Mouse (Mus musculus): ENCODE measurements around the gene Rasal2. TPM values are rescaled to one million over a fixed set of nuclear protein-coding genes. Genes with fewer than 3 reads are reported as not detected.
A peak's percentile ranks its signal among the peaks of the same experiment; 100 is the strongest.

Gene Rasal2
- polyA plus RNA-seq, 1 experiment, result 39.9 TPM

DNA sequence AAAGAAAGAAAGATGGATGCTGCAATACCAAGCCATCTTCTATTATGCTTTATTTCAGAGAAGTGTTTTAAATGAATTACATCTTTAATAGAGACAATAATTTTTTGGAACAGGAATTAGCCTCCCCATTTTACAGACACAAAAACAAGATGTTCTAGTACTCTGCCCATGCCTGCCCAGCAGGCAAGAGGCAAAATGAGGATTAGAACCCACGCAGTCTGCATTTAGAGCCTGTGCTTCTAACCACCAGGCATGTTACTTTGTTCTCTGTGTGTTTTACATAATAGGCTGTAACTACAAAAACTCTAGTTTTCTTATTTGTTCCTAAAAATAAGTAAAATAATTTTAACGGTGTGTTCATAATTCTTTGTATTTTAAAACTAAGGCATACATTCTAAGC, 178.9 kb downstream of the Rasal2 start:
- TF ChIP-seq CTCF (IDR thresholded peaks at IDR 0.05; ENCODE audit: borderline replicate concordance, extremely low read depth, insufficient read depth, insufficient read length) (no peak), POLR2A (IDR thresholded peaks at IDR 0.05; ENCODE audit: borderline replicate concordance, extremely low read depth, insufficient read depth, insufficient read length, poor library complexity, severe bottlenecking) (no peak)
- DNase-seq (ENCODE audit: low read depth), result no peak

GRCm38 (mm10) chr1:157232372-157232771, 180.0 kb downstream of the Rasal2 start:
- TF ChIP-seq POLR2A (IDR thresholded peaks at IDR 0.05; ENCODE audit: borderline replicate concordance, extremely low read depth, insufficient read depth, insufficient read length, poor library complexity, severe bottlenecking), result no peak
- TF ChIP-seq CTCF (IDR thresholded peaks at IDR 0.05; ENCODE audit: borderline replicate concordance, extremely low read depth, insufficient read depth, insufficient read length), result no peak
- no peak for DNase-seq (ENCODE audit: low read depth)

GRCm38 (mm10) chr1:157231016-157231415, 181.4 kb downstream of the Rasal2 start:
- TF ChIP-seq CTCF (IDR thresholded peaks at IDR 0.05; ENCODE audit: borderline replicate concordance, extremely low read depth, insufficient read depth, insufficient read length) (no peak), POLR2A (IDR thresholded peaks at IDR 0.05; ENCODE audit: borderline replicate concordance, extremely low read depth, insufficient read depth, insufficient read length, poor library complexity, severe bottlenecking) (no peak)
- peak; percentile 82 for DNase-seq (ENCODE audit: low read depth)

- TF ChIP-seq POLR2A (IDR thresholded peaks at IDR 0.05; ENCODE audit: borderline replicate concordance, extremely low read depth, insufficient read depth, insufficient read length, poor library complexity, severe bottlenecking) (no peak), CTCF (IDR thresholded peaks at IDR 0.05; ENCODE audit: borderline replicate concordance, extremely low read depth, insufficient read depth, insufficient read length) (no peak)
- no peak for DNase-seq (ENCODE audit: low read depth)
Measured at GRCm38 (mm10) chr1:157230386-157230785, 182.0 kb downstream of the Rasal2 start.

- TF ChIP-seq POLR2A (IDR thresholded peaks at IDR 0.05; ENCODE audit: borderline replicate concordance, extremely low read depth, insufficient read depth, insufficient read length, poor library complexity, severe bottlenecking) (no peak), CTCF (IDR thresholded peaks at IDR 0.05; ENCODE audit: borderline replicate concordance, extremely low read depth, insufficient read depth, insufficient read length) (no peak)
- DNase-seq (ENCODE audit: low read depth), result no peak
Measured at GRCm38 (mm10) chr1:157225013-157225412, 187.4 kb downstream of the Rasal2 start.

GRCm38 (mm10) chr1:157220910-157221309, 191.5 kb downstream of the Rasal2 start:
- TF ChIP-seq POLR2A (IDR thresholded peaks at IDR 0.05; ENCODE audit: borderline replicate concordance, extremely low read depth, insufficient read depth, insufficient read length, poor library complexity, severe bottlenecking) (no peak), CTCF (IDR thresholded peaks at IDR 0.05; ENCODE audit: borderline replicate concordance, extremely low read depth, insufficient read depth, insufficient read length) (no peak)

DNA sequence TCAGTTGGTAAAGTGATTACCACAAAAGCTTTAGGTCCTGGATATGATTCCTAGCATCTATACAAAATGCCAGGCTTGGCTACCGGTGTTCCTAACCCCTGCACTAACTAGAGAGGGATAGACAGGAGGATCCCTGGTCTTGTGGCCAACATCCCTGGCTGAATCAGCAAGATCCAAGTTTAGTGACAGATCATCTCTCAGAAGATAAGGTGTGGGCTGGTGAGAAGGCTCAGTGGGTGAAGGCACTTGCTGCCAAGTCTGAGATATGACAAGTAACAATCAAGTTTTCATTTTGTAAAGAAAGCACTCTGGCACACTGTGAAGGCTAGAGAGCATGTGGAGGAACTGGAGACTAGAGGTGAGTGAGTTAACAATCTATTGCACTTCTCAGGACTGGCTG, 191.9 kb downstream of the Rasal2 start:
- TF ChIP-seq CTCF (IDR thresholded peaks at IDR 0.05; ENCODE audit: borderline replicate concordance, extremely low read depth, insufficient read depth, insufficient read length), result no peak
- TF ChIP-seq POLR2A (IDR thresholded peaks at IDR 0.05; ENCODE audit: borderline replicate concordance, extremely low read depth, insufficient read depth, insufficient read length, poor library complexity, severe bottlenecking), result no peak
- DNase-seq (ENCODE audit: low read depth), result no peak

More at GRCm38 (mm10) chr1:157220910-157221309, 191.5 kb downstream of the Rasal2 start:
- DNase-seq (ENCODE audit: low read depth), result no peak

DNA sequence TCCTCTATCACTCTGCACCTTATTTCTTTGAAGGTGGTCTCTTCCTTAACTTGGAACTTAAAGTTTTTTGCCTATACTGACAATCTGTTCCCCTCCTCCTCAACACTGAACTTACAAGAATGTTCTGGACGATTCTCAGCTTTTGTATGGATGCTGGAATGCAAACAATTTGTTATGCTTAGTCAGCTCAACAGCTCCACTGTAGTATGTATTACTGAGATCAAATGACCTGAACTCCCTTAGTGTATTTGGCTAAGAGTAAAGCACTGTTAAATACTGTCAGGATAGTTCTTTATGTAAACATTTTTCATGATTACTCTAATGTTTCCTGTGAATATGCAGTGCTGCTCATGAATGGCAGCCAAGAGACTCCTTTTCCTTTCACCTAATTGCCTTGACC, 203.6 kb downstream of the Rasal2 start:
- peak; percentile 22 for DNase-seq (ENCODE audit: low read depth)
- TF ChIP-seq POLR2A (IDR thresholded peaks at IDR 0.05; ENCODE audit: borderline replicate concordance, extremely low read depth, insufficient read depth, insufficient read length, poor library complexity, severe bottlenecking) (no peak), CTCF (IDR thresholded peaks at IDR 0.05; ENCODE audit: borderline replicate concordance, extremely low read depth, insufficient read depth, insufficient read length) (no peak)

GRCm38 (mm10) chr1:157205685-157206084, 206.7 kb downstream of the Rasal2 start:
- TF ChIP-seq POLR2A (IDR thresholded peaks at IDR 0.05; ENCODE audit: borderline replicate concordance, extremely low read depth, insufficient read depth, insufficient read length, poor library complexity, severe bottlenecking) (no peak), CTCF (IDR thresholded peaks at IDR 0.05; ENCODE audit: borderline replicate concordance, extremely low read depth, insufficient read depth, insufficient read length) (no peak)
- DNase-seq (ENCODE audit: low read depth), result no peak

DNA sequence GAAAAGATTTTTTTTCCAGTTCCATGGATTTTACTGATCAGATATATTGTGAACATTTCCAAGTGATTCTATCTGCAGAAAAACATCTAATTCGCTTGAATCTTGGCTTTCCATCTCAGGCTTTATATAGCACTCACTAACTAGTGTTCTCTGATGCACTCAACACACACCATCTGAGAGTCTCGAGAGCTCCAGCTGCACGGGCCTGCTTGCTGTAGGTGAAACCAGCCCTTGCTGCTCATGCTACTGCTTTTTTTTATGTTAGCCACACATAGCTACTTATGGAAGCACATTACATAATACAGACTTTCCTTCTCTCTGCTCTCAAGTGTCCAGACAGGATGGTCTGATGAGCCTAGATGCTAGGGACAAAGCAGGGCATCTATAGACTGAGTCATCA, 229.4 kb downstream of the Rasal2 start:
- DNase-seq (ENCODE audit: low read depth), result no peak
- no peak for TF ChIP-seq POLR2A (IDR thresholded peaks at IDR 0.05; ENCODE audit: borderline replicate concordance, extremely low read depth, insufficient read depth, insufficient read length, poor library complexity, severe bottlenecking)
- TF ChIP-seq CTCF (IDR thresholded peaks at IDR 0.05; ENCODE audit: borderline replicate concordance, extremely low read depth, insufficient read depth, insufficient read length), result no peak

- DNase-seq (ENCODE audit: low read depth), result peak; percentile 41
Measured at GRCm38 (mm10) chr1:157182431-157182830, 230.0 kb downstream of the Rasal2 start.

GRCm38 (mm10) chr1:157181081-157181480, 231.3 kb downstream of the Rasal2 start:
- DNase-seq (ENCODE audit: low read depth), result peak; percentile 71

More at GRCm38 (mm10) chr1:157182431-157182830, 230.0 kb downstream of the Rasal2 start:
- TF ChIP-seq CTCF (IDR thresholded peaks at IDR 0.05; ENCODE audit: borderline replicate concordance, extremely low read depth, insufficient read depth, insufficient read length) (no peak), POLR2A (IDR thresholded peaks at IDR 0.05; ENCODE audit: borderline replicate concordance, extremely low read depth, insufficient read depth, insufficient read length, poor library complexity, severe bottlenecking) (no peak)

More at GRCm38 (mm10) chr1:157181081-157181480, 231.3 kb downstream of the Rasal2 start:
- TF ChIP-seq CTCF (IDR thresholded peaks at IDR 0.05; ENCODE audit: borderline replicate concordance, extremely low read depth, insufficient read depth, insufficient read length) (no peak), POLR2A (IDR thresholded peaks at IDR 0.05; ENCODE audit: borderline replicate concordance, extremely low read depth, insufficient read depth, insufficient read length, poor library complexity, severe bottlenecking) (no peak)
